Mouse (Mus musculus): ENCODE measurements around the gene Adam12. TPM values are rescaled to one million over a fixed set of nuclear protein-coding genes. Genes with fewer than 3 reads are reported as not detected.

The Adam12 gene
- 4.8 TPM in 2 replicates for polyA plus RNA-seq (2015; fragmentation: Nextera tagmentation; extraction: Ambion mirVana)

GRCm38 (mm10) chr7:134231378-134232346 lies at the start of gene Adam12:
TSS of gene Adam12 (minus strand) at chr7:134232146.
- peaks cover 10% of the 10 kb centered on the region for H3K4me1 ChIP-seq (replicated peaks)
- no peak within 1 kb of the TSS for H3K27ac ChIP-seq (replicated peaks)
- no peak within 1 kb of the TSS for H3K4me3 ChIP-seq
- H3K27me3 ChIP-seq = peaks cover under 1% of the 10 kb centered on the region; the same call in 1 of the 2 replicates
- H3K9me3 ChIP-seq = no peaks in the 10 kb centered on the region
- ATAC-seq (ENCODE audit: low FRiP score, low read depth) = no peak
- H3K36me3 ChIP-seq = no peaks in the 10 kb centered on the region
- 79% methylated on average over 14 of the region's 14 CpGs for WGBS
- H3K4me2 ChIP-seq = no peak within 1 kb of the TSS
- no peak within 1 kb of the TSS for H3K9ac ChIP-seq

- no peak overlapping the region for H3K27ac ChIP-seq (replicated peaks)
- H3K27me3 ChIP-seq = no peaks in the 10 kb centered on the region
- no peaks in the 10 kb centered on the region for H3K9me3 ChIP-seq
- WGBS = 86% methylated on average over 5 of the region's 5 CpGs
- no peak overlapping the region for H3K9ac ChIP-seq
- no peaks in the 10 kb centered on the region for H3K4me1 ChIP-seq (replicated peaks)
- H3K4me2 ChIP-seq = no peak overlapping the region
- ATAC-seq (ENCODE audit: low FRiP score, low read depth) = no peak
- no peaks in the 10 kb centered on the region for H3K36me3 ChIP-seq
- H3K4me3 ChIP-seq = no peak overlapping the region
Observed at GRCm38 (mm10) chr7:134272956-134273355, 41.0 kb upstream of the Adam12 start.

DNA sequence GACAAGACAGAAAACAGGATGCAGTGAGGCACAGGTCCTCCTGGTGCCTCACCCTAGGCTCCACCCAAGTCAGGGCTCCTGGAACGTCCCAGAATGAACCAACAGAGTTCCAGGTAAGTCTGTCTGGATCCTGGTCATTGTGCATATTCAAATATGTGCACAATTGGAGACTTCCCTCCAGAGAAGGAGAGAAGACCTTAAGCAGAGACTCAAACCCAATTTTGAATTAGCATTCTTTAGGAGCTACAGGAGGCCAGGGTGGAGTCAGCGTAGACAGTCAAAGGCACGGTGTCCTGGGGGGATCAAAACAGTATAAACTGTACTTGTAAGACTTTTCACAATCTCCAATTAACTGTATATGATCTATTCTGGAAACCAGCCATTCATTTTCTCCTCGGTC lies 40.5 kb upstream of the Adam12 start:
- no peak overlapping the region for H3K27ac ChIP-seq (replicated peaks)
- no peaks in the 10 kb centered on the region for H3K27me3 ChIP-seq
- H3K4me3 ChIP-seq = no peak overlapping the region
- no peak for ATAC-seq (ENCODE audit: low FRiP score, low read depth)
- no peak overlapping the region for H3K9ac ChIP-seq
- no peak overlapping the region for H3K4me2 ChIP-seq
- no peaks in the 10 kb centered on the region for H3K4me1 ChIP-seq (replicated peaks)
- 74% methylated on average over 4 of the region's 4 CpGs for WGBS
- H3K36me3 ChIP-seq = no peaks in the 10 kb centered on the region
- no peaks in the 10 kb centered on the region for H3K9me3 ChIP-seq

GRCm38 (mm10) chr7:134265783-134266182 lies 33.8 kb upstream of the Adam12 start:
- 83% methylated on average over 4 of the region's 4 CpGs for WGBS
- Histone ChIP-seq H3K27me3 (no peaks in the 10 kb centered on the region), H3K4me1 (replicated peaks) (no peaks in the 10 kb centered on the region), H3K36me3 (no peaks in the 10 kb centered on the region), H3K4me3 (no peak overlapping the region), H3K27ac (replicated peaks) (no peak overlapping the region), H3K9ac (no peak overlapping the region), H3K9me3 (no peaks in the 10 kb centered on the region), H3K4me2 (no peak overlapping the region)
- no peak for ATAC-seq (ENCODE audit: low FRiP score, low read depth)

DNA sequence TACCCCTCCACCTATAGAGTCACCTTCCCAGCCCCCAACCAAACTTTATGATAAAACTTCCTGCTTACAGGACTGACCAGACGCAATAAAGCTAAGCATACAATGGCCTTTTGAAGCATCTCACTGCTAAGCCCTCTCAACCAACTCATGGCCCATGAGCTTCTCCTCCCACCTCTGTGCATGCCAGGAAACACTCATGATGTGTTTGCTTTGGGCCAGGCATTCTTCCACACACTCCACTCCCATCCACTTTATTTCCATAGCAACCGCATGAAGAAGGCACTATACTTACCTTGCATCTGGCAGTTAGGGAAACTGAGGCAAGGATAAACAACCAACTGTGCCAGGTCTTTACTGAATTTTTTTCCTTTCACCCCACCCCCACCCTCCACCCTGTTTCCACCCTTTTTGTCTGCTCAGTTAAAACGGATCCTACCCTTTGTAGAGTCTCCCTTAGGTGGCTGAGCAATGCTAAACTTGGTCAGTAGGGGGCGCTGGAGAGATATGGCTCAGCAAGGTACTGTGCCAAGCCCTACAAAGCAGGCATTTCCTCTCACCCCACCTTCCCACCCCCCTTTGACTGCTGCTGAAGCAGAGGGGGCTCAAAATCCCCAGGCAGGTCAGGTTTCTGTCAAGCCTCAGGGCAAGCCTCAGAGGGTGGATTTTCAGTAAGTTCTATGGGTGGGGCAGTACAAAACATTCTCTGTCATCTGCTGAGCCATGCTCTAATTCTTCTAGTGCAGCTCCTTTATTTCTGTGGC lies 31.4 kb upstream of the Adam12 start:
- Histone ChIP-seq H3K27me3 (no peaks in the 10 kb centered on the region), H3K4me1 (replicated peaks) (no peaks in the 10 kb centered on the region), H3K4me2 (no peak overlapping the region), H3K4me3 (no peak overlapping the region), H3K36me3 (no peaks in the 10 kb centered on the region), H3K9ac (no peak overlapping the region), H3K27ac (replicated peaks) (no peak overlapping the region), H3K9me3 (no peaks in the 10 kb centered on the region)
- WGBS = 44% methylated on average over 4 of the region's 4 CpGs
- ATAC-seq (ENCODE audit: low FRiP score, low read depth) = no peak

GRCm38 (mm10) chr7:134261003-134261701 lies 29.2 kb upstream of the Adam12 start:
- Histone ChIP-seq H3K9ac (no peak overlapping the region), H3K27ac (replicated peaks) (no peak overlapping the region), H3K9me3 (no peaks in the 10 kb centered on the region), H3K27me3 (no peaks in the 10 kb centered on the region), H3K4me2 (no peak overlapping the region), H3K4me1 (replicated peaks) (no peaks in the 10 kb centered on the region), H3K4me3 (no peak overlapping the region), H3K36me3 (no peaks in the 10 kb centered on the region)
- no peak for ATAC-seq (ENCODE audit: low FRiP score, low read depth)
- 58% methylated on average over 4 of the region's 4 CpGs for WGBS

DNA sequence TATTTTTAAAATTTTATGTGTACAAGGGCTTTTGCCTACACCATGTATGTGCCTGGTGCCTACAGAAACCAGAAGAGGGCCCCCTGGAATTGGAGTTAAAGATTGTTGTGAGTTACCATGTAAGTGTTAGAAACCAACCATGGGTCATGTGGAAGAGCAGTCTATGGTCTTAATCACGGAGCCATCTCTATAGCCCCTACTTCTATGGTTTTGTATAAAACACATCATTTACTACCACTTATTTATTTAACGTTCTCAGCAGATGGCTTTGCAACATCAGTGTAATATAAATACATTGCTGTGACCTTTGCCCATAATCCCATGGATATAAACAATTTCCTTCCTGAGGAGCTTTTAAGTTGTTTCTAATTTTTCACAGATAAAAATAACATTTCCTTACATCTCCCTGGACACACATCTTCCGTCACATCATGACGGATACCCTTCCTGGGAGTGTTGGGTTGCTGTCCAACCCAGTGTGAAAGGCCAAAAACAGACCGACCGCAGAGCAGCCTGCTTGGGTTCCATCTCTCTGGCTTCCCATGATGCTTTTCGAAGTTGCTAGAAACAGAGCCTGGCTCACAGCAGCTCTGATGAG lies 18.4 kb upstream of the Adam12 start:
- no peak overlapping the region for H3K4me2 ChIP-seq
- no peak for ATAC-seq (ENCODE audit: low FRiP score, low read depth)
- no peak overlapping the region for H3K4me3 ChIP-seq
- H3K36me3 ChIP-seq = no peaks in the 10 kb centered on the region
- H3K9me3 ChIP-seq = no peaks in the 10 kb centered on the region
- no peak overlapping the region for H3K27ac ChIP-seq (replicated peaks)
- no peaks in the 10 kb centered on the region for H3K27me3 ChIP-seq
- no peak overlapping the region for H3K9ac ChIP-seq
- H3K4me1 ChIP-seq (replicated peaks) = no peaks in the 10 kb centered on the region
- 86% methylated on average over 7 of the region's 7 CpGs for WGBS

- H3K4me1 ChIP-seq (replicated peaks) = no peaks in the 10 kb centered on the region
- no peaks in the 10 kb centered on the region for H3K9me3 ChIP-seq
- H3K27me3 ChIP-seq = no peaks in the 10 kb centered on the region
- H3K4me3 ChIP-seq = no peak overlapping the region
- WGBS = 98% methylated on average over 2 of the region's 2 CpGs
- no peak for ATAC-seq (ENCODE audit: low FRiP score, low read depth)
- H3K27ac ChIP-seq (replicated peaks) = no peak overlapping the region
- no peak overlapping the region for H3K4me2 ChIP-seq
- no peaks in the 10 kb centered on the region for H3K36me3 ChIP-seq
- no peak overlapping the region for H3K9ac ChIP-seq
Observed at GRCm38 (mm10) chr7:134248041-134248440, 16.1 kb upstream of the Adam12 start.

- no peaks in the 10 kb centered on the region for H3K9me3 ChIP-seq
- no peak overlapping the region for H3K4me2 ChIP-seq
- H3K27me3 ChIP-seq = no peaks in the 10 kb centered on the region
- WGBS = 37% methylated on average over 5 of the region's 5 CpGs
- no peak for ATAC-seq (ENCODE audit: low FRiP score, low read depth)
- H3K4me3 ChIP-seq = no peak overlapping the region
- H3K9ac ChIP-seq = no peak overlapping the region
- H3K27ac ChIP-seq (replicated peaks) = no peak overlapping the region
- no peaks in the 10 kb centered on the region for H3K36me3 ChIP-seq
- no peaks in the 10 kb centered on the region for H3K4me1 ChIP-seq (replicated peaks)
Observed at GRCm38 (mm10) chr7:134246624-134247023, 14.7 kb upstream of the Adam12 start.

GRCm38 (mm10) chr7:134242773-134243172 lies 10.8 kb upstream of the Adam12 start:
- no peak overlapping the region for H3K4me3 ChIP-seq
- H3K36me3 ChIP-seq = no peaks in the 10 kb centered on the region
- H3K27ac ChIP-seq (replicated peaks) = no peak overlapping the region
- no peaks in the 10 kb centered on the region for H3K27me3 ChIP-seq
- no peak for ATAC-seq (ENCODE audit: low FRiP score, low read depth)
- no peak overlapping the region for H3K4me2 ChIP-seq
- no peak overlapping the region for H3K9ac ChIP-seq
- H3K4me1 ChIP-seq (replicated peaks) = no peaks in the 10 kb centered on the region
- 93% methylated on average over 1 of the region's 1 CpGs for WGBS
- H3K9me3 ChIP-seq = no peaks in the 10 kb centered on the region

GRCm38 (mm10) chr7:134241212-134241611 lies 9.3 kb upstream of the Adam12 start:
- 69% methylated on average over 4 of the region's 4 CpGs for WGBS
- Histone ChIP-seq H3K4me2 (no peak overlapping the region), H3K27me3 (no peaks in the 10 kb centered on the region)

More at GRCm38 (mm10) chr7:134241212-134241611, 9.3 kb upstream of the Adam12 start:
- Histone ChIP-seq H3K36me3 (no peaks in the 10 kb centered on the region), H3K9ac (no peak overlapping the region), H3K4me1 (replicated peaks) (no peaks in the 10 kb centered on the region), H3K27ac (replicated peaks) (no peak overlapping the region), H3K4me3 (no peak overlapping the region), H3K9me3 (no peaks in the 10 kb centered on the region)
- ATAC-seq (ENCODE audit: low FRiP score, low read depth) = no peak
